In the genomic region with DNA sequence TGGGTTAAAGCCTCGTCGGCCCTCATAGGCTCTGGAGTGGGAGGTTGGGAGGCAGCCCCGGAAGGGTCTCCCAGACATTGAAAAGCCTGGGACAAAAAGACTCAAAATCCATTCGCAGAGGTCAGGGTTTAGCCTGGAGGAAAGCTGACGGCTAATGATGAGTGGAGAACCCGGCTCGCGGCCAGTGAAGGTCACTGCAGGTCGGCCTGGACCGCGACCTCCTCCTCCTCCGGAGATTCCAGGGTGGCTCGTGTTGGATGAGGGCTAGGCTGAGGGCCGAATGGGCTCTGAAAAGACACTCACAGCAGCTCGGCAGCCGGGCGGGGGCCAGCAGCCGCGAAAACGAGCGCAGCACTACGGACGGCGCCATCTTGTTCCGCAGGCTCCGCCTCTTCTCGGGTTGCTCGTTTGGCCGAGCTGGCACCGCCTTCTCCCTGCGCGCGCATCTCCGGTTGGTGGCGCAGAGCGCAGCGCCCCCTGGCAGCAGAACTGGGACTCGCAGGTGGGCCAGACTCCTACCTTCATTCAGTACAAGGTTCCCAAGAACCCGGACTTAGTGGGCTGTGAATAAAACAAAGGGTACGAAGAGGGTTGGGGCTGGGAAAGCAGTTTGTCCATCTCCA, we compare ENCODE assay signal across 8 mouse cellular contexts. TPM values are rescaled to one million over a fixed set of nuclear protein-coding genes. Genes with fewer than 3 reads are reported as not detected.
DNase-seq lines count a peak whose midpoint lies in the region; ATAC-seq and TF ChIP-seq lines count a peak whose summit lies in the region.

A gene (minus strand): TSS at position 428 of the 623 bp plus-strand sequence.

- TF ChIP-seq CTCF in cortical plate, adult 2 months (IDR thresholded peaks at IDR 0.05; ENCODE audit: extremely low read depth, insufficient read depth, low read length) = peak; percentile 86

- DNase-seq in gastrocnemius, postnatal 10 days = peak; percentile 100
- DNase-seq in induced T-regulatory cell, adult 2 months (ENCODE audit: low read depth) = peak; percentile 97
- DNase-seq in left cerebral cortex, adult 9 months (ENCODE audit: low spot score in 2 of 2) = peak; percentile 75 to 97
- peak; percentile 99 for DNase-seq in right cerebral cortex, postnatal 14 days
- peak; percentile 96 for DNase-seq in urinary bladder, postnatal 36 days (ENCODE audit: low spot score in 2 of 2)

- peak; percentile 94 for ATAC-seq in activated CD4-positive, CD25-positive, alpha-beta regulatory T cell, adult 4 months
- ATAC-seq in megakaryocyte progenitor cell, adult 5-6 weeks (replicated peaks; ENCODE audit: poor library complexity) = peak; percentile 98

- peak; percentile 95 for TF ChIP-seq POLR2A in cortical plate, adult 2 months (IDR thresholded peaks at IDR 0.05; ENCODE audit: extremely low read depth, insufficient read depth, low read length)

- peak within 1 kb of the TSS; percentile 79 for H3K4me3 ChIP-seq in cortical plate, adult 2 months (ENCODE audit: insufficient read depth, low read length)

- H3K27ac ChIP-seq in cortical plate, adult 2 months (ENCODE audit: insufficient read depth, low read length) = peak within 1 kb of the TSS; percentile 71

- H3K4me1 ChIP-seq in cortical plate, adult 2 months (ENCODE audit: control insufficient read depth, insufficient read depth, low read length) = peaks cover 5% of the 10 kb centered on the region; the same call in 1 of the 2 replicates

RNA-seq across cellular contexts. Expression of the gene that starts here (rescaled TPM):
- polyA plus RNA-seq in activated CD4-positive, CD25-positive, alpha-beta regulatory T cell, adult 4 months (2017; shearing (Covaris generic)) = 100 to 1,000 TPM; 213 to 287 TPM
- polyA plus RNA-seq in cortical plate, adult 2 months (2012; rRNA removed) = 450 and 485 TPM in 2 replicates
- 100 to 1,000 TPM; 828 to 975 TPM for total RNA-seq in gastrocnemius, postnatal 10 days (2021)
- 175 and 219 TPM in 2 replicates for total RNA-seq in megakaryocyte progenitor cell, adult 5-6 weeks (2015)
- 84.9 and 94.9 TPM in 2 replicates for total RNA-seq in megakaryocyte progenitor cell, adult 5-6 weeks (2017)

Comparison
In these comparisons a context has a peak if more than half of its experiments do, and no peak if none do; other contexts are left out.
1. Peak in every context shown above with its lines: DNase-seq, ATAC-seq, H3K4me3 ChIP-seq and H3K27ac ChIP-seq.